Mouse (Mus musculus) kidney, postnatal 4 days (tissue): ENCODE measurements around the gene Sacm1l.

ENCODE experiments used
- DNase-seq, 2 experiments: peaks; one replicate each; pipeline ENCODE4 v3.0.0; 2021; ENCODE audit warnings: mixed read lengths in 2 of 2

The Sacm1l gene

DNA sequence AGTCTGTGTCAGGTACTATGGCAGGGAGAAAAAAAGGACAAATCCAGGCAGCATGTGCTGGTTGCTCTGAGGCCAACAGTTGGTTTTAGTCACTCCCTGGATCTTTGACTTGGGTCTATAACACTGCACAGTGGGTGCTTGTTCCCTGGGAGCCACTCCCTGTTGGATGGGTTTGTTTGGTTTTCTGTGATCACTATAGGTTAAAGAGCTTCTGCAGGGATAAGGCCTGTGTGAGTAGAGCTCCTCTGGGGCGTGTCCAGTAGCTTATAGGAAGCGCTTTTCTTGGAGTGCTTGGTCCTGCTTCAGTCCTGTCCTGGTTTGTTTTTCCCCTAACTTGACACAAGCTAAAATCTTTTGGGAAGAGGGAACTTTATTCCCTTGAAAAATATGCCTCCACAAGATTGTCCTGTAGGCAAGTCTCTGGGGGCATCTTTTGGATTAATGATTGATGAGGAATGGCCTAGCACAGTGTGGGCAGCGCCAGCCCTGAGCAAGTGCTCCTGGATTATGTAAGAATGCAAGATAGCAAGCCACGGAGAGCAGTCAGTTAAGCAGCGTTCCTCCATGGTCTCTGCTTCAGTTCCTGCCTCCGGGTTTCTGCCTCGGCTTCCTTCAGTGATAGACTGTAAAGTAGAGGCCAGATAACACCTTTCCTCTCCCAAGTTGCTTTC is 59.8 kb downstream of the Sacm1l start:
- peak; percentile 11 to 40 for DNase-seq

DNA sequence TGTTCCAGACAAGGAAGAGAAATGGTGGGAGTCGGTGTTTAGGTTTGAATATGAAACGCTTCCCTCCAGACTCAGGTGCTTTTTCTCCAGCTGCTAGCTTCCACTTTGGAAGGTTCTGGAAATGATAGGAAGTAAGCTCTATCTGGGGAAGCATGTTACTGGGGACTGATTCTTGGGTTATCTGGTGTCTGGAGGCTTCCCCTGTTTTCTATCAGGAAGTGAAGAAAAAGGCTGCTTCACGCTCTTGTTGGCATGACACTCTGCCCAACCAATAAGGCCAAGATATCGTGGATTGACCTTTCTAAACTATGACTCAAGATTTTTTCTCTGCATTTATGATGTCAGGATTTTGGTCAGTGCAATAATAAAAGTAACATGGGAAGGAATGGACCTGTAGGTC is 65.6 kb downstream of the Sacm1l start:
- no peak for DNase-seq

DNA sequence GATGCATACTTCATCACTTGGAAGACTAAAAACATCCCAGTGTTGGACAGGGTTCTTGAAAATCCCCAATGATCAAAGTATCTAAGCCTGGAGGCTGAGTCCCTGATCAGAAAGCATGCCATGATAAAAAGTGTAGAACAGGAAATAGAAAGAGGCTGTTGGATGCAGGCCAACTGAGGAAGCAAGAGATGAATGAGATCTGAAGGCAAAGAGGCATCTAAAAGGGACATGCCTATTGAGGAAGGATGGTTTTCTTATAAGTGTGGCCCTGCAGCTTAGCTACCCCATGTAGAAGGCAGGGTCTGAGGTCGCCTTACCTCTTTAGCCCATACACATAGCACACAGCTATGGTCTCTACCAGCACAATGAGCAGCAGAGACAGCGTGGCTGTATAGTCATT is 67.4 kb downstream of the Sacm1l start:
- no peak for DNase-seq

DNA sequence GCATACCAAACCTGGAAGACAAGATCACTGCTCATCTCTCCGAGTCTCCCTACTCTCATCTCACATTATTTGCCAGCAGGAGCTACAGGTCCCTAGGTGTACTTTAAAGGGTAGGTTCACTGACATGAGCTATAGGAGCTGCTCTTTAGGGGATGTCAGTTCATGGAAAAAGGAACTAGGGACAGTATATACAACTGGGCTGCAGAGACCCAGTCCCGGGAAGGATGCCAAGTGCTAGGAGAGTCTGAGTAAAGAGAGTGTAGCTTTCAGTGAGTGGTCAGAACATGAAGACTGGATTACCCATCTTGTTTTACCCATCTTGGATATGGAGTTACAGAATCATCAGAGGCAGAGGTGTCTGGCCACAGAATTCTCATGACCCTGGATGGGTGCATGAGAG is 67.8 kb downstream of the Sacm1l start:
- no peak for DNase-seq

GRCm38 (mm10) chr9:123601529-123601928 is 72.0 kb downstream of the Sacm1l start:
- DNase-seq, result no peak

DNA sequence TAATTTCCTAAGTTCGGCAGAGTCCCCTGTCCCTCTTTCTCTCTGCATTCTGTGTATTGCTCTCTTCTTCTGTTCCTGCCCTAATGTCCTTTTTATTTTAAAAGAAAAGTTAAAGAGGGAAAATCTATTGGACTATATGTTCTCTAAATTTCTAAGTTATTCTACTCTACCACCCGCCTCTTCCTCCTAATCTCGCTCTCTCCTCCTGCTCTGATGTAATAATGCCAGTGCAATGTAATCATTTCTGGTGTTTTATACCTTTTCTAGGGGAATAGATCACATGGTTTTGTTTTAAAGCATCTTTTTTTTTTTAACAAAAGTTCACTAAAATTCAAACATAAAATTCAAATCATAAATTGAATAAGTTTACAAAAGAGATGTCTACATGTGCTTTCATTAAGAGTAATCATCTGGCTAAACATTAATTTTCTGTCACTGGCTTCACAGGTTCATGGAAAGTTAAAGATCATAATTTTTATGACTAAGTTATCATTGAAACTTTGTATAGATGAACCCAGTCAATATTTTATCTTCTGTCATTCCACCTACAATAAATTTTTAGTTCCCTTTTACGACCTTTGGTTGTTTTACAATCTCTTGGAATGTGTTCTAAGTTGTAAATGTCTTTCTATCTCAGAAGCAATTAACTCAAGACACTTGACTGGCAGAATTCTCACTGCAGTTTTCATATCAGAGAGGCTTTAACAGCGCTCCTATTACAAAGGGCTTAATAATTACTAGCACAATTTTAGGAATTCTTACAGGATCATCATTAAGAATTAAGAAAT is 90.9 kb downstream of the Sacm1l start:
- DNase-seq, result no peak

- DNase-seq, result no peak
Observed at GRCm38 (mm10) chr9:123624741-123625140, 95.2 kb downstream of the Sacm1l start.

GRCm38 (mm10) chr9:123625821-123626220 is 96.3 kb downstream of the Sacm1l start:
- peak in 1 of 2 experiments; percentile 18 for DNase-seq

DNA sequence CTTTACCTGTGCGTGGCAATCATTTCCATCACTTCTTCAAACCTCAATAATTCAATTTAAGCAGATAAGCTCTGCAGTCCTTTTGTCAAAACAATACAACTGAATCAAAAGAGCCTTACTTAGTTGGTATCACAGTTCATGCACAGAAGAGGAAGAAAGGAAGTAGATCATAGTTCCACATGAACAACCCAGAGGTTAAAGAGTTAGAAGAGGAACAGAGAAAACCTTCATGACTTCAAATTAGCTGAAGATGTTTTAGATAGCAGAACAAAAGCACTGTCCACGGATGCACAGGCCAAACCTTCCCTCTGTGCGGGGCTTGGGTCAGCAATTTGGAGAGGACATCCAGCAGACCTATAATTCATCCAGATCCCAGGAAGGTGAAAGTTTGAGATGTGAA is 102.1 kb downstream of the Sacm1l start:
- DNase-seq, result no peak

- peak in 1 of 2 experiments; percentile 33 for DNase-seq
Observed at GRCm38 (mm10) chr9:123632281-123632680, 102.7 kb downstream of the Sacm1l start, which contains the start of gene Slc6a20b. Gene Slc6a20b (minus strand): TSS chr9:123632565.

GRCm38 (mm10) chr9:123632993-123633392 is 103.4 kb downstream of the Sacm1l start:
- no peak for DNase-seq

- DNase-seq, result no peak
Observed at GRCm38 (mm10) chr9:123636771-123637170, 107.2 kb downstream of the Sacm1l start.

- DNase-seq, result no peak
Observed at GRCm38 (mm10) chr9:123638231-123638630, 108.7 kb downstream of the Sacm1l start.

- DNase-seq, result peak; percentile 37 to 59
Observed at GRCm38 (mm10) chr9:123638668-123639089, 109.1 kb downstream of the Sacm1l start.

DNA sequence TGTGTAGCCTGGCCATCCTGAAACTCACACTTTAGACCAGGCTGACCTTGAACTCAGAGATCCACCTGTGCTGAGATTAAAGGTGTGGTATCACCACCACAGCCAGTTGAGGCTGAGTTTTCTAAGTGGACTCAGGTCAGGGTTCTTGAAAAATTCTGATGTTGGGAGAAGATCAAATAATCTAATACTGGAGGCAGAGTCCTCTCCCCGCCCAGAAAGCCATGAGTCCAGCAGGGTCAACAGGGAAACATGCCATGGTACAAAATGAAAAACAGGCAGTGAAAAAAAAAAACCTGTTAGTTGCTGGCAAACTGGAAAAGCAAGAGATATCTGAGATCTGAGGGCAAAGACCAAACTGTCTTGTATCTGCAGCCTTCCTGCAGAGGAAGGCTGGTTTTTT is 110.5 kb downstream of the Sacm1l start:
- DNase-seq, result no peak
